Mouse (Mus musculus): ENCODE measurements around the gene Aldh9a1.
"Not testable (repeated sequence)": the region's sequence is repeated elsewhere in the genome, so short reads cannot be mapped to it uniquely, and the experiment has no call there.

The Aldh9a1 gene

DNA sequence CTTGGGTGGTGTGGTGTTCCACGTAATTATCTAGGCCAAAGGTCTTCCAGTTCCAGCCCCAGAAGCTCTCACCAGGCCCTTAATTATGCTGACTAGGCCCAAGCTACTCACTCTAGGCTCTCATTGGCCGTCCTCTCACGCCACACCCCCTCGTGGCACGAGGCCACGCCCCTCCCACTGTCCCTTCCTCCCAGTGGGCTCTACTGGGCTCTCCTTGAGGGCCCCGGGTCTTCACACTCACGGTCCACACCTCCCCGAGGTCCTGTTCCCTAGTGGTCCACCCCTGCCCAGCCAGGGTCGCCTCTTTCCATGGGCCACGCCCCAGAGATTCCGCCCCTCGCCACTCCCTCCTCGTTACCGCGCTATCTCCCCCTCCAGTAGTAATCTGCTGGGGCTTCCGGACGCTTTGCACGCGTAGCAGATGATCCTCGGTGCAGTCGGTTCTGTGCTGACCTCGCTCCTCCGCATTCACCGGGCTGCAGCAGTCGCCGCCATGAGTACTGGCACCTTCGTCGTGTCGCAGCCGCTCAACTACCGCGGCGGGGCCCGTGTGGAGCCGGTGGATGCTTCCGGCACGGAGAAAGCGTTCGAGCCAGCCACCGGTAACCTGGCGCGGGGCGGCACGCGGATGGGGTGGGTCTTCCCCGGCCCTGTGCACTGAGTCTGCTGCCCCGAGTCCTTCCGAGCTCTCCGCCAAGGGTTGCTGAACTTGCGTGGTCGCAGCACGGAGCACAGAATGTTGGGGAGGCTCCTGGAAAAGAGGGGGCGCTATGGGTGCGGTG lies at the start of gene Aldh9a1:
Gene Aldh9a1, plus strand, starts transcription at position 177 of the 782 bp plus-strand sequence.
- peak; percentile 83 for DNase-seq

DNA sequence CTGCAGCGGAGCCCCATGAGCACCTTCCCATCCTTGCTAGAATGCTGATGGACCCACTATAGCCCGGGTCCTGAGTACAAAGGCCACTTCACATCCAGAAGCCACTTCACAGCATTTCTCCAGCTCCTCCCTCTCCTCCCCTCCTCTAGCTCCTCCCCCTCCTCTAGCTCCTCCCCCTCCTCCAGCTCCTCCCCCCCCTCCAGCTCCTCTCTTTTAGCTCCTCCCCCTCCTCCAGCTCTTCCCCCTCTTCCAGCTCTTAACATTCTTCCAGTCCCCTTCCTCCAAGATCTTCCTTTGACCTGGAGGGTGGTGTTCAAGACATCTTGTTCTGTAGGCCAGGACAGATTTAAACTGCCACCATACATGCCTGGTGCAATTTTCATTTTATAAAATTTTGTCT lies 49.7 kb upstream of the Aldh9a1 start:
- DNase-seq = no peak

DNA sequence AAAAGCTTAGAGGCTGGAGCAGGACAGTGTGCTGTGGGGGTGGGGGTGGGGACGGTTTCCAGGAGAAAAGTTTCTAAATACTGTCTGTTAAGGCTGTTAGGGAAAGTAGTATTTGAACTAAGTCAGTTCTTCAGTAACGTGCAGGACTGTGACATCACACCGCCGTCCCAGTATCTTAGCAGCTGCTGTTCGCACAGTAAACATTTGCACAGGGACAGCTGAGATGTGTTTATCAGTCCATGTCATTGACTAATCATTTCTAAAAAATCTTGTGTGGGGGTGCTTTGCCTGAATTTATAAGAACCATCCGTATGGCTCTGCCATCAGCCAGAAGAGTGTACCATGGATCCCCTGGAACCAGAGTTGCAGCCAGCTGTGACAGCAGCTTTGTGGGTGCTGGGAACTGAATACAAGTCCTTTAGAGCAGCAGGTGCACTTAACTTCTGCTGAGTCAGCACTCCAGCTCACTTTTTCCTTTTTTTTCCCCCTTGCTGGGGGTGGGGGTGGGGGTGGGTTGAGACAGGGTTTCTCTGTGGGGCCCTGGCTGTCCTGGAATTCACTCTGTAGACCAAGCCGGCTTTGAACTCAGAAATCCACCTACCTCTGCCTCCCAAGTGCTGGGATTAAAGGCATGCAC lies 44.2 kb upstream of the Aldh9a1 start:
- no peak for DNase-seq

DNA sequence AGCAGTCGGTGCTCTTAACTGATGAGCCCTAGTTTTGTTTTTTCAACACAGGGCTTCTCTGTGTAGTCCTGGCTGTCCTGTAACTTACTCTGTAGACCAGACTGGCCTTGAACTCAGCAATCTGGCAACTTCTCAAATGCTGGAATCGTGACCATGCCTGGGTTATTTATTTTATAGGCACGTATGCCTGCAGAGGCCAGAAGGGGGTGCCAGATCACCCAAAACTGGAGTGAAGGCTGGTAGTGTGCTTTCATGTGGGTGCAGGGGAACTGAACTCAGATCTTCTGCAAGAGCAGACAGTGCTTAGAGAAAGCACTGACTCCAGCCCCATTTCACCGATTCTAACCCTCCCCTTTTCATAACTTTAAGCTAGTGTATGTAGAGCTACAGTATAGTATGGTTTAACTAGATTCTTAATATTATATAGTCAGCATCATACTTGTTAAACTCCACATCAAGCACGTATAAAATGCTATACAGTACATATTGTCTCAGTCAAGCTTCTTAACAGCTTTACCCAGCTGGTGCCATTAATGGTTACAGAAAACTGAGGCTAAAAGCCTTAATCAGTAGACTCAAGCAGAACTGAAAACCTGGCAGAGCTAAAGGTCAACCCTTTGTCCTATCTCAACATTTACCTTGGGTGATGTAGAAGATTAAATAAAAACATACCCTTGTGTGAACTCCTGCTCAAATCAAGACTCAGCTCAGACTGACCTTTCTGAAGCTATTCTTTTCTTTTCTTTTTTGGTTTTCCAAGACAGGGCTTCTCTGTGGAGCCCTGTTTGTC lies 43.1 kb upstream of the Aldh9a1 start:
- DNase-seq = peak; percentile 84

GRCm38 (mm10) chr1:167307674-167308073 lies 42.1 kb upstream of the Aldh9a1 start:
- no peak for DNase-seq

DNA sequence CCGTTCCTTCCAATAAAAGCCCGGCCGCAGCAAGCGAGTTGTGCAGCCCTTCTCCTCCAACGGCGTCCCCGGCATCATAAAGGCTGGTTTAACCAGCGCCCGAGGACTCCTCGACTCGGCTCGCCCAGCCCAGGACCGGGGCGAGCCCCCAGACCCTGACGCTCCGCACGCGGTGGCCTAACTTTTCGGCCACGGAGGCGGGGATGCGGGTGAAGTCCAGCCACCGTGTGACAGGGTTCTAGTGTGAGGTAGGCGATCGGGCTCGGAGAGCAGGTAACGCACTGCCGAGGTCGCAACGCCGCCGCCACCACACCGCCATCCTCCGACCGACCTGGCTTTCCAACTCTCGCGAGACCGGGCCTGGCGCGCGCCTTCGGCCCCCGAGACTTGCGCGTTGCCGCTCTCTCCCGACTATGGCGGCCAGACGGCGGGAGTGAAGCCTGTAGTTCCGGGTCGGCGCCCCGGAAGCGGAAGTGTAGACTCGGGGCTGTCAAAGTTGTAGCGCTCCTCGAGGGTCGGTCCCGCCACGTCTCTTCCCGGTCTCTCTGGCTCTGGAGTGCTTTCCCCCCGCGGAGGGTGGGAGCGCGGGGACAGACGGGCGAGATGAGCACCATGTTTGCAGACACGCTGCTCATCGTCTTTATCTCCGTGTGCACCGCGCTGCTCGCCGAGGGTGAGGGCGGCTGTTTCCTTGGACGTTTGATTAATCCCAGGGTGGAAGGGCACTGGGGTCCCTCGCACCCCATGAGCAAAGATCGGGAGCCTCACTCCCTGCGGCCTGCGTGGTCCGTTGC lies 41.3 kb upstream of the Aldh9a1 start, which contains the start of gene Tmco1:
Gene Tmco1, plus strand, starts transcription at position 118 of the 794 bp plus-strand sequence.
- DNase-seq = peak; percentile 98

DNA sequence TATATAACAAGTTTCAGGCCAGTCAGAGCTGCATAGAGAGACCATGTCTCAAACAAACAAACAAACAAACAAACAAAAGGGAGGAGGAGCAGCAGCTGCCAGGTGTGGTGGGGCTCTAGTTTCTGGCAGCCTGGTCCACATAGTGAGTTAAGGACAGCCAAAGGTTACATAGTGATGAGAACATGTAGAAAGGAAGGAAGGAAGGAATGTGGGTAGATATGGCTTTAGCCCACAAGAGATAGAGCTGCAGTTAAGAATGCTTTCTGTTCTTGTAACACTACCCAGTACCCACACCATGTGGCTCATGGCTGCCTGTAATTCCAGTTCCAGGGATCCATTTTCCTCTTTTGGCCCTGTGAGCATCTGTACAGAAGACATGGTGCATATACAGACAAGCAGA lies 37.4 kb upstream of the Aldh9a1 start:
- no peak for DNase-seq

GRCm38 (mm10) chr1:167313220-167313619 lies 36.6 kb upstream of the Aldh9a1 start:
- no peak for DNase-seq

DNA sequence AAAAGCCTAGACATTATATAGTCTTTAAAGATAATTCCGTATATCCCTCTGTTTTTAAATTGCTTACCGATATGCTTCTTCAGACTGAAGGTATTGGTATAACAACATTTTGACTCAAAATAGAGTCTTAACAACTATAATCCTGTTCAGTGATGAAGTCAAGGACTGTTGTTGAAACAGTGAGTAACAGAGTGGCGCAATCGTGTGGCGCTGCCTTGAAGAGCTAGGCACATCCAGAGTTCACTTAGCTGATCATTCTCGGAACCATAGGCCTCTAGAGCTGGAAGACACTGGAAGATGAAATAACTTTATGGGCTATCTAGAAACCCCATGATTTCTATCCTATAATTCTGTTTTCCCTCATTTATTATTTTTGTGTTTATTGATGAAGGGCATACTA lies 28.1 kb upstream of the Aldh9a1 start:
- DNase-seq = no peak

GRCm38 (mm10) chr1:167328776-167329175 lies 21.0 kb upstream of the Aldh9a1 start:
- no peak for DNase-seq

GRCm38 (mm10) chr1:167331106-167331505 lies 18.7 kb upstream of the Aldh9a1 start:
- DNase-seq = no peak

DNA sequence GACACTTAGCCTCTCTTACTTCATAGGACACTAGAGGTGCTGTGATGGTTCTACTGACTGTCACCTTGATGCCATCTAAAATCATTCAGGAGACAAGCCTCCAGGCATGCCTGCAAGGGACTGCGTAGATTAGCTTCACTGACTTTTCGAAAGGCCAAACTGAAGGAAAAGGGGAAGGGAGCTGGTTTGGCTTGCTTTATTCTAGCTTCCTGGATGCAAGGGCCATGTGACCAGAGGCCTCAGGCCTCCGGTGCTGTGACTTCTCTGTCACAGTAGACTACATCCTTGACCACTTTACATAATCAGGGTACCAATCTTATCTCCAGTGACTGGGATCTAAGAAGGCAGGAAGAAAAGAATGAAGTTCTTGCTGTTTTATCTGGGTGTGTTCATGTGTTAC lies 13.4 kb upstream of the Aldh9a1 start:
- no peak for DNase-seq

GRCm38 (mm10) chr1:167337463-167338095 lies 12.2 kb upstream of the Aldh9a1 start:
- DNase-seq = peak; percentile 78

- DNase-seq = peak; percentile 11
Observed at GRCm38 (mm10) chr1:167339177-167339781, 10.5 kb upstream of the Aldh9a1 start.

DNA sequence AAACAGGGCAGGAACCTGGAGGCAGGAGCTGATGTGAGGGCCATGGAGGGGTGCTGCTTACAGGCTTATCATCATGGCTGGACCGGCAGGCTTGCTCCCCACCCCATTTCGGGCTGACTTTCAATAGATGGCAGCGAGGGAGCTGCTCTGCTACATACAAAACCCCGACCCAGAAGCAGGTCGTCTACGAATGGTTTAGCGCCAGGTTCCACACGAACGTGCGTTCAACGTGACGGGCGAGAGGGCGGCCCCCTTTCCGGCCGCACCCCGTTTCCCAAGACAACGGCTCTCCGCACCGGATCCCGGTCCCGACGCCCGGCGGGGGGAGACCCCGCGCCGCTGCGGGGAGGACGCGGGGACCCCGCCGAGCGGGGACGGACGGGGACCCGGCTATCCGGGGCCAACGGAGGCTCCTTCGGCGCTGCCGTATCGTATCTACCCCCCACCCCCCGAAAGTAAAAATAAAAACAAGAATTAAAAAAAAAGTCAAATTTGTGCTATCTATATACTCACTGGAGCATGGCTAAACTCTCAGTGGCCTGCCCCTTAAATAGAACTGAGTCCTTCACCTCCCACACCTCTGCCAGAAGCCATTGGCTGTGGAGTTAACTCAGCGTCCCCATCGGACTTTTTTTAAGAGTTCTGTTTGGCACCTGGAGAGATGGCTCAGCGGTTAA lies 9.5 kb upstream of the Aldh9a1 start:
- DNase-seq = peak; percentile 26

DNA sequence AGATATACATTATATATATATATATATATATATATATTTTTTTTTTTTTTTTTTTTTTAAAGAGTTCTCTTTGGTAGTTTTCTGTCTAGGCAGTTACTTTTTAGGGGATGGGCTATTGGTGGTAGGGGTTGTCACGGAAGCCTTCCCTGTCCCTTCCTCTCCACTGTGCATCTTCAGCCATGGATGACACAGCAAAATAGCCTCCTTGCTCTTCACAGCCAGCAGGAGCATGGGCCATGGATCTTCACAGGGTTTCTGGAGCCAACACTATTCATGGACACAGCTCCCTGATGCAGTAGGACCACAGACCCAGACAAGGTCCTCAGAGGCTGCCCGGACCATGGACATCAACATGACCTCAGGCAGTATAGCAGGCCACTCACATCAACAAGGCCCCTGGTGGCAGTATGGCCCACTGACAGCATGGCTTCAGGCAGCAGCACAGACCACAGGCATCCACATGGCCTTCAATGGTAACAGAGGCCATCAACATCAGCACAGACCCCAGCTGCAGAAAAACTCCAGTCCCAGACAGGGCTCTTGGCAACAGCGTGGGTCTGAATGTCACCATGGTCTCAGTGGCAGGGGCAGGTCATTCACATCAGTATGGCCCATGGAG lies 8.8 kb upstream of the Aldh9a1 start:
- DNase-seq = no peak

DNA sequence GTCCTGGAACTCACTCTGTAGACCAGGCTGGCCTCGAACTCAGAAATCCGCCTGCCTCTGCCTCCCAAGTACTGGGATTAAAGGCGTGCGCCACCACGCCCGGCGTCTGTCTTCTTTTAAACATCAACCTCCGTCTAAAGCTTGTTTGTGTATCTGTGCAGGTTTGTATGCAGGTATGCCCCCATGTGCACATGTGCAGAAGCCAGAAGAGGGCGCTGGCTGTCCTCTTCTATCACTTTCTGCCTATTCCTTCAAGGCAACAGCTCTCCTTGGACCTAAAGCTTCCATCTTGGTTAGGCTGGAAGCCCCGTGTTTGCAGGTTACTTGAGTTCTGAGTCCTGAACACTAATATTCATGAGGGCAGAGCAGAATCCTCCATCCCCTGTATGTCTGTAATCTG lies 7.0 kb upstream of the Aldh9a1 start:
- no peak for DNase-seq

GRCm38 (mm10) chr1:167345994-167346520 lies 3.7 kb upstream of the Aldh9a1 start:
- not testable (repeated sequence) for DNase-seq

- DNase-seq = not testable (repeated sequence)
Observed at GRCm38 (mm10) chr1:167349206-167349605, 585 bp upstream of the Aldh9a1 start.

Data from thymus, postnatal 25 days (tissue).